Mouse (Mus musculus) CH12.LX (cell line): ENCODE measurements around the gene Noc3l. TPM values are rescaled to one million over a fixed set of nuclear protein-coding genes. Genes with fewer than 3 reads are reported as not detected.

ENCODE experiments used
- DNase-seq: peaks from one replicate; pipeline ENCODE4 v3.0.0-alpha.2; 2013; ENCODE audit errors: extremely low read depth
- H3K27ac ChIP-seq: 2 replicates; pipeline ENCODE4 v1.5.1; 2012; ENCODE audit warnings: low read depth, mild to moderate bottlenecking, control low read depth, moderate library complexity; ENCODE audit not compliant: insufficient read depth
- H3K27me3 ChIP-seq: replicated peaks from 2 replicates; pipeline ENCODE3; 2012; ENCODE audit warnings: inconsistent platforms
- H3K36me3 ChIP-seq, 2 experiments: replicated peaks in 1 of 2; 2 replicates each; pipeline versions ENCODE3 to v1.6.1; 2012; ENCODE audit warnings: inconsistent platforms in 1 of 2, low read length in 1 of 2, mild to moderate bottlenecking in 1 of 2, mixed read lengths in 1 of 2, moderate library complexity in 1 of 2; ENCODE audit not compliant: control insufficient read depth in 1 of 2, insufficient read depth in 1 of 2
- H3K4me1 ChIP-seq, 2 experiments: 2 replicates each; pipeline ENCODE4 v1.6.1; 2012; ENCODE audit warnings: inconsistent platforms in 1 of 2, moderate library complexity in 1 of 2; ENCODE audit not compliant: insufficient read depth in 2 of 2, control insufficient read depth in 1 of 2
- H3K4me2 ChIP-seq: 2 replicates; pipeline ENCODE4 v1.6.1; 2012; ENCODE audit warnings: low read depth, mild to moderate bottlenecking, control low read depth; ENCODE audit not compliant: poor library complexity, insufficient read depth, severe bottlenecking
- H3K4me3 ChIP-seq, 3 experiments: fragments of 150-350 bp in 1 of 3; sonication (generic) in 1 of 3; replicated peaks in 1 of 3; 2 replicates each; pipeline versions ENCODE3 to v1.5.1; 2011 to 2012; ENCODE audit warnings: low read depth in 2 of 3, low read length in 2 of 3, mild to moderate bottlenecking in 2 of 3, moderate library complexity in 2 of 3, control low read depth in 1 of 3, improper control_type of control experiment in 1 of 3, inconsistent platforms in 1 of 3, mixed read lengths in 1 of 3; ENCODE audit not compliant: poor library complexity in 1 of 3
- H3K79me2 ChIP-seq: replicated peaks from 2 replicates; pipeline ENCODE4 v1.6.1; 2012; ENCODE audit warnings: mild to moderate bottlenecking, moderate library complexity; ENCODE audit not compliant: control insufficient read depth, poor library complexity, insufficient read depth, severe bottlenecking; ENCODE audit errors: extremely low read depth
- H3K9ac ChIP-seq: 2 replicates; pipeline ENCODE4 v1.6.1; 2012; ENCODE audit warnings: low read depth, mild to moderate bottlenecking, control low read depth, moderate library complexity; ENCODE audit not compliant: insufficient read depth
- H3K9me3 ChIP-seq: replicated peaks from 2 replicates; pipeline ENCODE3; 2012; ENCODE audit warnings: low read length, inconsistent platforms, mixed read lengths
- BHLHE40 ChIP-seq: IDR thresholded peaks from 2 replicates; pipeline ENCODE4 v1.6.1; 2011; ENCODE audit warnings: mild to moderate bottlenecking, low read depth, low read length, improper control_type of control experiment
- CHD2 ChIP-seq: IDR thresholded peaks from 2 replicates; pipeline ENCODE4 v1.6.1; 2011; ENCODE audit warnings: low read length, improper control_type of control experiment
- CTCF ChIP-seq, 2 experiments: IDR thresholded peaks in 1 of 2; conservative IDR thresholded peaks in 1 of 2; 2 replicates each; pipeline ENCODE4 v1.5.1; 2011 to 2012; ENCODE audit warnings: low read depth in 2 of 2, low read length in 2 of 2, improper control_type of control experiment in 1 of 2, inconsistent platforms in 1 of 2, mild to moderate bottlenecking in 1 of 2, moderate library complexity in 1 of 2
- E2F4 ChIP-seq: IDR thresholded peaks from 2 replicates; pipeline ENCODE4 v1.6.1; 2011; ENCODE audit warnings: low read depth, low read length, improper control_type of control experiment; ENCODE audit not compliant: insufficient replicate concordance
- ELF1 ChIP-seq: IDR thresholded peaks from 2 replicates; pipeline ENCODE4 v1.6.1; 2014; ENCODE audit warnings: low read depth, mild to moderate bottlenecking, inconsistent platforms, low read length, improper control_type of control experiment
- ETS1 ChIP-seq: conservative IDR thresholded peaks from 2 replicates; pipeline ENCODE4 v1.6.1; 2012; ENCODE audit warnings: low read depth, mild to moderate bottlenecking, inconsistent platforms, low read length, improper control_type of control experiment, moderate library complexity
- GABPA ChIP-seq: IDR thresholded peaks from 2 replicates; pipeline ENCODE4 v1.6.1; 2012; ENCODE audit warnings: low read depth, low read length, improper control_type of control experiment, inconsistent platforms; ENCODE audit not compliant: insufficient replicate concordance
- JUND ChIP-seq: conservative IDR thresholded peaks from 2 replicates; pipeline ENCODE4 v1.6.1; 2011; ENCODE audit warnings: low read depth, low read length, improper control_type of control experiment
- KAT2A ChIP-seq: IDR thresholded peaks from 2 replicates; pipeline ENCODE4 v1.6.1; 2012; ENCODE audit warnings: low read length, improper control_type of control experiment, inconsistent platforms; ENCODE audit not compliant: insufficient replicate concordance
- MEF2A ChIP-seq: IDR thresholded peaks from 2 replicates; pipeline ENCODE4 v1.6.1; 2014; ENCODE audit warnings: low read depth, mild to moderate bottlenecking, inconsistent platforms, low read length, improper control_type of control experiment, borderline replicate concordance
- MXI1 ChIP-seq: IDR thresholded peaks from 2 replicates; pipeline ENCODE4 v1.6.1; 2011; ENCODE audit warnings: mild to moderate bottlenecking, low read depth, low read length, improper control_type of control experiment
- MYC ChIP-seq: IDR thresholded peaks from 2 replicates; pipeline ENCODE4 v1.6.1; 2011; ENCODE audit warnings: low read depth, mild to moderate bottlenecking, improper control_type of control experiment, low read length
- NRF1 ChIP-seq: IDR thresholded peaks from 2 replicates; pipeline ENCODE4 v1.6.1; 2014; ENCODE audit warnings: low read depth, mild to moderate bottlenecking, inconsistent platforms, low read length, improper control_type of control experiment, moderate library complexity
- POLR2A ChIP-seq: IDR thresholded peaks from 2 replicates; pipeline ENCODE4 v1.6.1; 2011; ENCODE audit warnings: low read depth, mild to moderate bottlenecking, improper control_type of control experiment, low read length
- POLR2AphosphoS2 ChIP-seq: IDR thresholded peaks from 2 replicates; pipeline ENCODE4 v1.6.1; 2011; ENCODE audit warnings: low read depth, low read length, improper control_type of control experiment
- RAD21 ChIP-seq: IDR thresholded peaks from 2 replicates; pipeline ENCODE4 v1.6.1; 2011; ENCODE audit warnings: low read depth, mild to moderate bottlenecking, low read length, improper control_type of control experiment, moderate library complexity
- SMC3 ChIP-seq: IDR thresholded peaks from 2 replicates; pipeline ENCODE4 v1.6.1; 2011; ENCODE audit warnings: low read depth, low read length, improper control_type of control experiment
- TBP ChIP-seq: conservative IDR thresholded peaks from 2 replicates; pipeline ENCODE4 v1.6.1; 2011; ENCODE audit warnings: low read depth, low read length, improper control_type of control experiment
- UBTF ChIP-seq: IDR thresholded peaks from 2 replicates; pipeline ENCODE4 v1.6.1; 2012; ENCODE audit warnings: low read depth, mild to moderate bottlenecking, inconsistent platforms, low read length, improper control_type of control experiment, moderate library complexity
- USF2 ChIP-seq: conservative IDR thresholded peaks from 2 replicates; pipeline ENCODE4 v1.6.1; 2011; ENCODE audit warnings: low read depth, low read length, improper control_type of control experiment
- ZC3H11A ChIP-seq: IDR thresholded peaks from 2 replicates; pipeline ENCODE4 v1.6.1; 2012; ENCODE audit warnings: low read depth, mild to moderate bottlenecking, inconsistent platforms, low read length, improper control_type of control experiment
- ZMIZ1 ChIP-seq: IDR thresholded peaks from 2 replicates; pipeline ENCODE4 v1.6.1; 2012; ENCODE audit warnings: low read depth, mild to moderate bottlenecking, inconsistent platforms, low read length, improper control_type of control experiment
- ZNF384 ChIP-seq: IDR thresholded peaks from 2 replicates; pipeline ENCODE4 v1.6.1; 2012; ENCODE audit warnings: low read depth, low read length, improper control_type of control experiment, inconsistent platforms
- dilution Hi-C: fragments of 300-500 bp; cut with MboI; formaldehyde crosslinking; loops from 2 replicates; pipeline ENCODE4 v1.14.3; 2020; ENCODE audit warnings: low sequenced_read_pairs; ENCODE audit not compliant: extremely low pct_unique_long_range_greater_than_20kb, extremely low pct_ligation_motif_present
- in situ Hi-C: fragments of 300-500 bp; cut with MboI; formaldehyde crosslinking; loops from 3 replicates; pipeline ENCODE4 v1.14.3; 2019; ENCODE audit warnings: low sequenced_read_pairs, low pct_ligation_motif_present, low pct_unique_long_range_greater_than_20kb, mixed read lengths
- polyA plus RNA-seq: library from polyadenylated mRNA; unstranded; fragments of >175 nt; gene quantifications from 2 replicates; pipeline ENCODE4 v1.2.1, GENCODE M21; 2012; ENCODE audit warnings: low read depth; ENCODE audit not compliant: insufficient read length
- total RNA-seq, 2 experiments: library from RNA; depleted of rRNA; stranded (reverse); fragments of 300-350 nt in 1 of 2; fragments of >200 nt in 1 of 2; gene quantifications; 2 replicates each; pipeline ENCODE4 v1.2.3; 2012 to 2014

Gene Noc3l
- total and polyA plus RNA-seq, 3 experiments, result 15.1 to 38.3 (median 34.9) TPM

- Histone ChIP-seq H3K27me3 (no peaks in the 10 kb centered on the region), H3K4me2 (no peak overlapping the region), H3K27ac (no peak overlapping the region), H3K4me3 (no peak overlapping the region), H3K9ac (no peak overlapping the region), H3K9me3 (no peaks in the 10 kb centered on the region), H3K4me1 (peaks cover 10 to 16% of the 10 kb centered on the region in 2 experiments), H3K36me3 (no peaks in the 10 kb centered on the region), H3K79me2 (no peaks in the 10 kb centered on the region)
- no peak for DNase-seq
- TF ChIP-seq JUND (no peak), RAD21 (peak; percentile 77), SMC3 (peak; percentile 70), CTCF (conservative IDR thresholded peaks at IDR 0.05 in 1 of 2, IDR thresholded peaks at IDR 0.05 in 1 of 2; ENCODE audit: low read depth in 2 of 2, low read length in 2 of 2) (peak in 1 of 2 experiments; percentile 70; a peak in 2 of 4 replicates), KAT2A (no peak)
- in situ Hi-C loops (loop anchor here (25.0 kb wide), 1 partner anchor 188 kb away; no protein-coding TSS in a partner anchor), dilution Hi-C loops (no loop called here)
Observed at GRCm38 (mm10) chr19:38750192-38750591, 68.8 kb downstream of the Noc3l start.

GRCm38 (mm10) chr19:38746492-38747014 lies 72.5 kb downstream of the Noc3l start:
- no peak for TF ChIP-seq MEF2A
- TF ChIP-seq ZNF384, result peak; percentile 70
- TF ChIP-seq, all 38 proteins: peak for 1
- in situ Hi-C loops (no loop called here), dilution Hi-C loops (no loop called here)
- H3K36me3 ChIP-seq, result peaks cover 0 to 3% of the 10 kb centered on the region in 2 experiments
- no peak overlapping the region for H3K4me3 ChIP-seq
- H3K4me2 ChIP-seq, result peak overlapping the region; percentile 96
- H3K9me3 ChIP-seq, result no peaks in the 10 kb centered on the region
- peak overlapping the region; percentile 40 for H3K9ac ChIP-seq
- H3K27ac ChIP-seq, result peak overlapping the region; percentile 29
- no peak for DNase-seq
- no peaks in the 10 kb centered on the region for H3K79me2 ChIP-seq
- no peaks in the 10 kb centered on the region for H3K27me3 ChIP-seq
- peaks cover 18 to 30% of the 10 kb centered on the region in 2 experiments for H3K4me1 ChIP-seq

GRCm38 (mm10) chr19:38745810-38746491 lies 73.1 kb downstream of the Noc3l start:
- Histone ChIP-seq H3K4me2 (peak overlapping the region; percentile 96), H3K36me3 (peaks cover 0 to 3% of the 10 kb centered on the region in 2 experiments), H3K9me3 (no peaks in the 10 kb centered on the region), H3K79me2 (no peaks in the 10 kb centered on the region), H3K9ac (peak overlapping the region; percentile 40), H3K4me3 (no peak overlapping the region), H3K27me3 (no peaks in the 10 kb centered on the region), H3K4me1 (peaks cover 18 to 32% of the 10 kb centered on the region in 2 experiments), H3K27ac (peak overlapping the region; percentile 29)
- DNase-seq, result peak; percentile 73
- dilution Hi-C loops, result no loop called here
- in situ Hi-C loops, result no loop called here
- no peak for TF ChIP-seq POLR2AphosphoS2
- TF ChIP-seq GABPA, result no peak
- no peak for TF ChIP-seq E2F4
- TF ChIP-seq MYC, result 0 out of 2 replicates have a peak, but pooled peaks have one; percentile 50
- 0 out of 2 replicates have a peak, but pooled peaks have one; percentile 5 for TF ChIP-seq ELF1
- no peak; the same call in 1 of the 2 replicates for TF ChIP-seq ETS1
- no peak for TF ChIP-seq USF2
- no peak for TF ChIP-seq UBTF
- TF ChIP-seq NRF1, result no peak
- no peak for TF ChIP-seq SMC3
- no peak for TF ChIP-seq ZNF384
- TF ChIP-seq BHLHE40, result peak; percentile 95
- no peak for TF ChIP-seq ZC3H11A
- TF ChIP-seq MXI1, result no peak
- no peak for TF ChIP-seq TBP
- no peak for TF ChIP-seq ZMIZ1
- TF ChIP-seq JUND, result peak; percentile 72; the same call in 1 of the 2 replicates
- no peak; the same call in 1 of the 2 replicates for TF ChIP-seq CHD2
- TF ChIP-seq POLR2A, result no peak
- no peak for TF ChIP-seq CTCF (conservative IDR thresholded peaks at IDR 0.05 in 1 of 2, IDR thresholded peaks at IDR 0.05 in 1 of 2; ENCODE audit: low read depth in 2 of 2, low read length in 2 of 2)
